Mouse (Mus musculus) lung, adult 2 months (tissue): Measurements from ENCODE around the gene Foxq1.

Experiments
- CTCF ChIP-seq: fragments of 200-500 bp; IDR thresholded peaks from 2 replicates; pipeline ENCODE4 v1.5.1; 2011; ENCODE audit warnings: mild to moderate bottlenecking, low read length, control low read depth; ENCODE audit not compliant: insufficient read depth
- POLR2A ChIP-seq: fragments of 200-500 bp; IDR thresholded peaks from 2 replicates; pipeline ENCODE4 v1.6.1; 2011; ENCODE audit warnings: low read depth, mild to moderate bottlenecking, control low read depth, low read length, borderline replicate concordance; ENCODE audit errors: extremely low read depth

- TF ChIP-seq CTCF: no peak
- TF ChIP-seq POLR2A: no peak
Observed at GRCm38 (mm10) chr13:31547204-31547603, 8.7 kb upstream of the Foxq1 start.
